Mouse (Mus musculus): Measurements from ENCODE around the gene Cenpa.
A peak's percentile ranks its signal among the peaks of the same experiment; 100 is the strongest.
"Not testable (repeated sequence)": the region's sequence is repeated elsewhere in the genome, so short reads cannot be mapped to it uniquely, and the experiment has no call there.

Gene Cenpa

GRCm38 (mm10) chr5:30646036-30646435, 20.5 kb upstream of the Cenpa start:
- DNase-seq (ENCODE audit: inconsistent ontology term): no peak

DNA sequence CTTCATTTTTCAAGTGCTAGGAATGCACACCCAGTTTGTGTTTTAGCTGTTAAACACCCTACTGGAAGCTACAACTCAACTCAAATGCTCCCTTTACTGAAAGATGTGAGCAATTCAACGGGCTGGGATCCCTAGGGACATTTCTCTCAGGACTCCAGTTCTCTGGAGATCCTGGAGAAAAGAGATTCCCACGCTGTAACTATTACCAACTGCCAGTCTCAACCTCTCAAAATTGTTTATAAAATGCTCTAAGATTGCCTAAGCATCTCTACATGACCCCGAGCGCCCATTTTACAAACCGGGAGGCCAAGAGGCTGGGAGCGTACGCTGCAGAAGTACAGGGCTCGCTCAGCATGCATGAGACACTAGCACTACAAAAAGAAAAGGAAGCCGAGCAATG, 19.2 kb upstream of the Cenpa start:
- DNase-seq (ENCODE audit: inconsistent ontology term): no peak

DNA sequence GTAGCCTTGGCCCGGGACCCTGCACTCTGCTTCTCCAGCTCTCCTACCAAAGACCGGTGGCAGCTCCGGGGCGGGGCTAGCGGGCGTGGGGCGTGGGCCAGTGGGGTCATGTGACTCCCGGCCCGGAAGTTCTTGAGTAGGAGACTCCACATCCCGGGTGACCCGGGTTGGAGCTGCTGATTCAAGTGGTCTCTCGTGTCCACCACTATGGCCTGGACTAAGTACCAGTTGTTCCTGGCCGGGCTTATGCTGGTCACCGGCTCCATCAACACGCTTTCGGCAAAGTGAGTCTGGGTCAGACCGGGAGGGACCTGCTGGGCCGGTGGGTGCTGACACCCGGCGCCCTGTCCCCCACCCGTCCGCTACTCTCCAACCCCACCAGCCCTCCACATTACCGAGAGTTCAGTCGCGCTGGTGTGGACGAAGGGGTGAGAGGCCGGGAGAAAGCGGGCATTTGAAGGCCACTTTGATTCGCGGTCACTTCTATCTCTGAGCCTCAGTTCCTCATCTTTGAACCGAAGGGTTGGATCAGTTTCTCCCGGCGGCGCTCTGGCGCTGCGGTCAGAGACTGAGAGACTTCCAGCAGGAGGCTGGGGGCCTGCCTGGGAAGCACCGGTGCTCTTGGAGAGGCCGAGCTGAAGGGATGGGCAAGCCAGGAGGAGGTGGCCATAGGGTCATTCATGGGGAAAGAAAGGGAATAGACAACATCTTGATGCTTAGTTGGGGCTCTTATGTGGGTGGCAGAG, 18.6 kb upstream of the Cenpa start, which contains the start of gene Slc35f6:
Gene Slc35f6 (plus strand): TSS at position 119 of the 746 bp plus-strand sequence.
- DNase-seq (ENCODE audit: inconsistent ontology term): peak; percentile 93

DNA sequence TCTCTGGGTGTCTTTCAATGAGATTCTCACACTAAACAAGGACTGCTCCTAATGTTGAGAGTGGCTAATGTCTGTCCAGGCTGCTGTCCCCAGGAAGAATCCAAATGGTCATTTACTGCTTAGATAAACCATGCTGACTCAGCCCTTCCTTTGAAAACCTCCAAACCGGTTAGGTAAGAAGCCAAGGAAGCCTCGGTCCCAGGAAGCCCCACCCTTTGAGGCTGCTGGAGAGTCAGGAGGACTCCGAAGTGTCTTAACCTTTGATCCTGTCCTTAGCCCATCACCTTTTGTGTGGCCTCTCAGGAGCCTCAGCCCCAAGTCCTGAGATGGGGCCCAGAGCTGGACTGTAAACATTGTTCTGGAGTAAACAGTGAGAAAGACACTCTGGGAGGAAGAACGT, 17.0 kb upstream of the Cenpa start:
- no peak for DNase-seq (ENCODE audit: inconsistent ontology term)

- no peak for DNase-seq (ENCODE audit: inconsistent ontology term)
Measured at GRCm38 (mm10) chr5:30650756-30651155, 15.8 kb upstream of the Cenpa start.

DNA sequence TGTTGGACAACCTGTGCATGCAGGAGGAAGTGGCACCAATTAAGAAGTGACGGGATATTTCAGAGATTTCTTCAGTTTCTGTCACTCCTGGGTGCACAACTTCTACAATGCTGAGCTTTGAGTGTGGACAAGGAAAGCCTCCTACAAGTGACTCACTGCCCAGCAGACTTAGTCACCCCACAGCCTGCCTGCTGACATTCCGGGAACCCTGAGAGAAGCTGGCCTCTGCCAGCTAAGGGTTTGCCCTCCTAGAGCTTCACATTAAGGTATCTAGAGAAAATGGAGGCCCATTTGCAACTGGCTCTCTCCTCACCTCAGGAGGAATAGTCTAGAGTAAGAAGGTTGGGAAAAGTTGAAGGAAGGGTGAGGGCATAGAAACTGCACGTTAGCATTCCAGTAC, 15.0 kb upstream of the Cenpa start:
- peak; percentile 31 for DNase-seq (ENCODE audit: inconsistent ontology term)

- DNase-seq (ENCODE audit: inconsistent ontology term): no peak
Measured at GRCm38 (mm10) chr5:30653246-30653645, 13.3 kb upstream of the Cenpa start.

- no peak for DNase-seq (ENCODE audit: inconsistent ontology term)
Measured at GRCm38 (mm10) chr5:30655042-30655441, 11.5 kb upstream of the Cenpa start.

DNA sequence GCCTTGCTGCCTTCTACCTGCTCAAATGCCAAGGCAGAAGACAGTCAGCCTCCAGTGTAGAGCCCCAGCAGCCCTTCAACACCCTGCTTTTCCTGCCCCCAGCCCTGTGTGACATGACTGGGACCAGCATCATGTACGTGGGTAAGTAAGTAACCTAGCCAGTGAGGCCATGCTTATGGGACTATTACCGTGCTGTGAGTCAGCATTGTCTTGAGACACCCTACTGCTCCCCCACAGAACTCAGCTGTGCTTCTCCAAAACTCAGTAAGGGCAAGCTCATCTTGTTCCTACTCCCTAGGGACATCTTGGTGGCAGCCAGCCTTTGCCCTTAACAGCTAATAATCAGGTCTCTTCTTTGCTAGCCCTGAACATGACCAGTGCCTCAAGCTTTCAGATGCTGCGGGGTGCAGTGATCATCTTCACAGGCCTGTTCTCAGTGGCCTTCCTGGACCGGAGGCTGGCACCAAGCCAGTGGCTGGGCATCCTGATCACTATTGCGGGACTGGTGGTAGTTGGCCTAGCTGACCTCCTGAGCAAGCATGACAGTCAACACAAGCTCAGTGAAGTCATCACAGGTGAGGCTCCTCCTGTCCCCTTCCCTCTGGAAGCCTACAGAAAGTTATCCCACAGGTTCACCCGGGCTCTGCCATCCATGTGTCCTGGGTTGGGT, 10.9 kb upstream of the Cenpa start:
- DNase-seq (ENCODE audit: inconsistent ontology term): no peak

DNA sequence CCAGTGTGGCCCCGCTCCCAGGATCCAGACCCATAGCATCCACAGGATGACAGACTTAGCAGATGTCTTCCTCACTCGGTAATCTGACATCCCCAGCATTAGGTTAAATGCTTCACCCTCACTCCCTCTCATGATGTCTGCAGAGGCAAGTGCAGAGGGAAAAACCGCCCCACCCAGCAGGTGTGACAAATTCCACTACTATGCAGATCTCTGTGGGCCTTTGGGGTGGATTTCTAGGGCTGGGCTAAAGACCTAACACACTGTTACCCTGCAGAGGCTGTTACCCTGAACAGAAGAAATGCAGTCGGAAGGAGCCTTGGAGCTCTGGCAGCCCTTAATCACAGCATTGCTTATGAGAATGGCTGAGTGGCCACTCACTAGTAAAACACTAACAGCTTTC, 7.5 kb upstream of the Cenpa start:
- no peak for DNase-seq (ENCODE audit: inconsistent ontology term)

GRCm38 (mm10) chr5:30660278-30660677, 6.3 kb upstream of the Cenpa start:
- no peak for DNase-seq (ENCODE audit: inconsistent ontology term)

- DNase-seq (ENCODE audit: inconsistent ontology term): no peak
Measured at GRCm38 (mm10) chr5:30660813-30661212, 5.8 kb upstream of the Cenpa start.

DNA sequence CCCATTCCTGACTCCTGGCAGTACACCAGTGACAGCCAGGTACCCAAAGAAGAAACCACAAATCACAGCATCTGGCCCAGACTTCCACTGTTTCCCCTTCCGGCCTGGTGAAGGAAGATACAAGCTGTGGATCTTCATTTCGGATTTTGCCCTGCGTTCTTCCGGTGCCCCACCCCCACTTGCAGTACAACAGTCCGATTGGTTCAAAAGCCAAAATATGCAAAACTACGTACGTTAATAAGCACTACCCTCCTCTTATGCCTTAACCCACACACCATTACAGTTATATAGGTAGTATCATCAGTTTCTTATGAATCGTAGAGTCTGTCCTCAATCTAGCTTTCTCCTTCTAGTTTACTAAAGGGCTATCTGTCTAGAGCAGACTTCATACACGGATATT, 1.2 kb upstream of the Cenpa start:
- no peak for DNase-seq (ENCODE audit: inconsistent ontology term)

GRCm38 (mm10) chr5:30665968-30666367, 609 bp upstream of the Cenpa start:
- DNase-seq (ENCODE audit: inconsistent ontology term): no peak

DNA sequence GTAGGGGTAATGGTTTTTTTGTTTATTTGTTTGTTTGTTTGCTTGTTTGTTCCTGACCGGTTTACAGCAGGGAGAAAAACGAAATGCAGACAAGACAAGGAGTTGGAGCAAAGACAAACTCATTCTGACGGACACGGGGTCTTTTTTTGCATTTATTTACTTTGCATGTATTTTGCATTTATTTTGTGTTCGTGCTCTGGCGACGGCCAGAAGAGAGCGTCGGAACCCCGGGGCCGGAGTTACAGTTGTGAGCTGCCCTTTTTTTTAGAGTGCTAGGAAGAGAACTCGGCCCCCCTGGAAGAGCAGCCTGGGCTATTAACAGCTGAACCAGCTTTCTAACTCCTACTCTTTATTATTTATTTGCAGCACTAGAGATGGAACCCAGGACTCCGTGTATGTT, 638 bp downstream of the Cenpa start:
- DNase-seq (ENCODE audit: inconsistent ontology term): no peak

DNA sequence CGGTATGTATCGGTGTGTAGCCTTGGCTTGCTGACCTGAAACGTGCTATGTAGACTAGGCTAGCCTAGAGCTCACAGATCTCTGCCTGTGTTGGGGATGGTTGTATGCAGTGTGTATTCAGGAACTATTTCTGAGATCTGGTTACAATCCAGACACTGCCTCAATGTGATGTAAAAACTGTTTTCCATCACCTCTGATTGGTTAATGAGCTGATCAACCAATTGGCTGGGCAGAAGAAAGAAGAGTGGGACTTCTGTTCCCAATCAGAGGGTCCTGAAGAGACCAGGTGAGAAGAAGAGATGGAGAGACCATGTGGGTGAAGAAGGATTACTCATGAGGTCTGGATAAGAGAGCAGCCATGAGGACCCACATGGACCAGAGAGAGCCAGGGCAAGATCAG, 1.1 kb downstream of the Cenpa start:
- no peak for DNase-seq (ENCODE audit: inconsistent ontology term)

DNA sequence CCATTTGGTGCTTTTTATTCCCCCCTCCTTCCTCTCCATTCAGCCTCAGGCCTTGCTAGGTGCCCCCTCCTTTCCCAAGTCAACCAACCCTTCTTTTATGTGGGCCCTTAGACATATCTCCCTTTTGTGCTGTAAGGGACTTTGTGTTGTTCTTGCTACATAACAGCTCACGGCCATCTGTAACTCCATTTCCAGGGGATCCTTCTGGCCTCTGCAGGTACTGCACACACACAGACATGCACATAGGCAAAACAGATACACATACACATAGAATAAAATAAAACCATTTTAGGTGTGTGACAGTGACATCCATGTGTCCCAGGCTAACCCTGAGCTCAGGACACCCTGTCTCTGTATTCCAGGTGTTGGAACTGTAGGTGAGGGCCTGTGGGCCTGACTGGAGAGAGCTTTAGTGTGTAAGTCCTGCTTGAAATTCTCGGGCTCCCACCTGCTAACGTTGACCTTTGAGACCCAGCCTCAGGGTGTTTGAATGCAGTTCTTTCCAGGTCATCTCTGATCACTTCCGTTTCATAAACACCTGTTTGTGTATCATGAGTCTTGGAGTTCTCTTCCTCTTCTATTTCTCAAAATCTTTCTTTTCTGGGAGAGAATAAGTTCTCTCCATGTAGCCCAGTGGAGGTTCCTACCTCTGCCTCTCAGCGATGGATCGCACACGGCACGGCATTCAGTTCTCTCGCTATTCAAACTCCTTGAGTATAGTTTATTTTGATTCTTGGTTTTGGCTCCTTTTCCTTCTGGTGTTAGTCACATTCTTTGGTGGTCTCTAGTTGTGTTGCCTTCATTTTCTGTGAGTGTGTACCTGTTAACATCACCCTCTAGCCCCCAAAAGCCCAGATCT, 2.3 kb downstream of the Cenpa start:
- no peak for DNase-seq (ENCODE audit: inconsistent ontology term)

DNA sequence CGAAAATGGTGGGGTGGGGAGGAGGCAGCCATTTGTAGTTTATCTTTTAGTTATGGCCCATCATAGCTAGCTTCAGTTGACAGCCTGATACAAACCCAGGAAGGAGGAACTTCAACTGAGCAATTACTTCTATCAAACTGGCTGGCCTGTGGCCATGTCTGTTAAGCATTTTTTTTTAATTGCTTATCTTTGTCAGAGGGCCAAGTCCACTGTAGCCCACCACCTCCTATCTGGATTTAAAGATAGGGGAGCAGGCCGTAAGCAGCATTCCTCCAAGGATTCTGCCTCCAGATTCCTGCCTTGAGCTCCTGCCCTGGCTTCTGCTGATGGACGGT, 2.9 kb downstream of the Cenpa start:
- no peak for DNase-seq (ENCODE audit: inconsistent ontology term)

DNA sequence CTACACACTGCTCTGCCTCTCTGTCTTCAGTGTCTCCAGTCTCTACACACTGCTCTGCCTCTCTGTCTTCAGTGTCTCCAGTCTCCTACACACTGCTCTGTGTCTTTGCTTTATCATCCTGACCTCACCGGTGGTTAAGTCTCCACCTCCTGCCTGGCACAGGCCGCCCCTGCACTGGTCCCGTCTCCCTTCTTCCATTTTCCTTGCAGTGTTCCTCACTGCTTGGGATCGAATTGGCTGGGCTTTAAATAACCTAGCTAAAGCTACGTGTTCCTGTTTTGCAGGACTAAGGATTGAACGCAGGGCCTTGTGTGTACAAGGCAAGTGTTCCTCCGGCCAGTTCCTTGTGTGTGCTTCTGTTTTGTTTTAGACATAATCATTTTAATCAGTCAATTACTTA, 3.5 kb downstream of the Cenpa start:
- DNase-seq (ENCODE audit: inconsistent ontology term): no peak

DNA sequence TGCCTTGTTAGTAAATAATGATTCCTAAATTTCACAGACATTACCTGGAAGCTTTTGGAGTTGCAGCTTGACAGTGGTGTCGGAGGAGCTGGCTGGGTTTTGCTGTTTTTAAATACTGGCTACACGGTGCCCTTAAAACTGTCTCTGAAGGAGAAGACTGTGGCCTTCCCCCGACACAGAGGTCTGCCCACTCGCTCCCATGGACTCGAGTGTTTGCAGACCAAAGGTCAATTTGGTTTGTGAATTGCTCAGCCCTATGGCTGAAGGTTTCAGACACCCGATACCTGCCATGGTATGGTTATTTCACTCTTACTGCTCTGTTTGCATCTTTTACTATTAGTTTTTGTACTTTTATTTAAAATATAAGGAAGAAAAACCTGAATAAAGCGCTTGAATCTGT, 7.4 kb downstream of the Cenpa start:
- no peak for DNase-seq (ENCODE audit: inconsistent ontology term)

GRCm38 (mm10) chr5:30676800-30677199, 10.2 kb downstream of the Cenpa start:
- DNase-seq (ENCODE audit: inconsistent ontology term): no peak

GRCm38 (mm10) chr5:30678069-30678468, 11.5 kb downstream of the Cenpa start:
- DNase-seq (ENCODE audit: inconsistent ontology term): not testable (repeated sequence)
